Mouse (Mus musculus): ENCODE results near the gene Tmed2. TPM values are rescaled to one million over a fixed set of nuclear protein-coding genes. Genes with fewer than 3 reads are reported as not detected.
"Not testable (repeated sequence)": the region's sequence is repeated elsewhere in the genome, so short reads cannot be mapped to it uniquely, and the experiment has no call there.

Tmed2 gene
- polyA plus RNA-seq, 1 experiment = 54.2 TPM

DNA sequence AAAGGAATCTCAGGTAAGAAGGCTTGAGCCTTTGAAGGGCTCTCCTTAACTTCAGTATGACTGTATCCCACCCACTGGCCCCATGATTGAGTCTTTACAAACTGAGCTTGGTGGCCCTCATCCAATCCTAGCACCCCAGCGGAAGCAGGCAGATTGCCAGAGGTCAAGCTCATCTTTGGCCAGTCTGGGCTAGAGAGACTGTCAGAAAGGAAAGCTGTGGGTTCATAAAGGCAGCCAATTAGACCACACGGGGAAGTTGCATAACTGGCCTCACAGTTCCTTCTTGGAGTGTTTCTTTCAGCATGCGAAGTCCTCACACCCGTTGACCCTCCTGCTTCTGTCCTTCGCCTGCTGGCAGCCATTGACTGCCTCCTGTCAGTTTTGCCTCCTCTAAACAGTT is 42.0 kb downstream of the Tmed2 start:
- Histone ChIP-seq H3K27me3 (ENCODE audit: control insufficient read depth, insufficient read depth, low read length) (no peaks in the 10 kb centered on the region), H3K27ac (ENCODE audit: insufficient read depth, low read length) (no peak overlapping the region), H3K4me1 (ENCODE audit: control insufficient read depth, insufficient read depth, insufficient read length) (peaks cover 5% of the 10 kb centered on the region; the same call in 1 of the 2 replicates), H3K36me3 (ENCODE audit: control insufficient read depth, insufficient read depth, low read length) (peaks cover 7% of the 10 kb centered on the region), H3K4me3 (ENCODE audit: extremely low read depth, insufficient read depth, insufficient read length) (no peak overlapping the region)
- DNase-seq (ENCODE audit: low read depth in 1 of 2, low spot score in 2 of 2) = no peak
- no peak for TF ChIP-seq POLR2A (IDR thresholded peaks at IDR 0.05; ENCODE audit: low read depth, low read length)
- no peak for TF ChIP-seq CTCF (IDR thresholded peaks at IDR 0.05; ENCODE audit: extremely low read depth, insufficient read depth, insufficient read length, insufficient replicate concordance)
- 49% methylated on average over 5 of the region's 5 CpGs for WGBS

DNA sequence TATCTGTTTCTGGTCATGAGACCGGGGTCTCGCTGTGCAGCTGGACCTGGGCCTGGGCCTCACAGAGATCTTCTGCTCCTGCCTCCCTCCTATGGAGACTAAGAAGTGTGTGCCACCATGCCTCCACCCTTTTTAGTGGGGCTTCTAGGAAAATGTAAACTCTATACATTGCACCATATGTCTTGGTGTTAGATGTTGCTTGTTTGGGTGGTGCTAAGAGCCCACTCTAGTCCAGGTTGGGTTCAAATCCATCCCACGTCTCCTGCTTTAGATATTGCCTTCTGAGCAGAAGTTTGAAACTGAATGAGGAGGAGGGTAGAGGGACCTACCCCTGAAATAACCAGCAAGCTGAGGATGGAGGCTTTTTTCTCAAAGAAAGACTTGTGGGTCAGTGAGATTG is 52.3 kb downstream of the Tmed2 start:
- TF ChIP-seq POLR2A (IDR thresholded peaks at IDR 0.05; ENCODE audit: low read depth, low read length) (no peak), CTCF (IDR thresholded peaks at IDR 0.05; ENCODE audit: extremely low read depth, insufficient read depth, insufficient read length, insufficient replicate concordance) (no peak)
- no peak overlapping the region for H3K27ac ChIP-seq (ENCODE audit: insufficient read depth, low read length)

GRCm38 (mm10) chr5:124598224-124599174 is 58.0 kb downstream of the Tmed2 start:
- DNase-seq (ENCODE audit: low read depth in 1 of 2, low spot score in 2 of 2) = peak; percentile 67 to 71
- no peaks in the 10 kb centered on the region for H3K4me1 ChIP-seq (ENCODE audit: control insufficient read depth, insufficient read depth, insufficient read length)
- TF ChIP-seq POLR2A (IDR thresholded peaks at IDR 0.05; ENCODE audit: low read depth, low read length) = no peak
- TF ChIP-seq CTCF (IDR thresholded peaks at IDR 0.05; ENCODE audit: extremely low read depth, insufficient read depth, insufficient read length, insufficient replicate concordance) = no peak
- H3K36me3 ChIP-seq (ENCODE audit: control insufficient read depth, insufficient read depth, low read length) = peaks cover 18% of the 10 kb centered on the region
- H3K27ac ChIP-seq (ENCODE audit: insufficient read depth, low read length) = no peak overlapping the region
- H3K27me3 ChIP-seq (ENCODE audit: control insufficient read depth, insufficient read depth, low read length) = no peaks in the 10 kb centered on the region
- peak overlapping the region; percentile 49 for H3K4me3 ChIP-seq (ENCODE audit: extremely low read depth, insufficient read depth, insufficient read length)
- WGBS = 22% methylated on average over 30 of the region's 30 CpGs

More for the DNA sequence above, 52.3 kb downstream of the Tmed2 start:
- 96% methylated on average over 3 of the region's 3 CpGs for WGBS
- no peak overlapping the region for H3K4me3 ChIP-seq (ENCODE audit: extremely low read depth, insufficient read depth, insufficient read length)
- no peaks in the 10 kb centered on the region for H3K4me1 ChIP-seq (ENCODE audit: control insufficient read depth, insufficient read depth, insufficient read length)
- DNase-seq (ENCODE audit: low read depth in 1 of 2, low spot score in 2 of 2) = no peak
- H3K36me3 ChIP-seq (ENCODE audit: control insufficient read depth, insufficient read depth, low read length) = peaks cover 26% of the 10 kb centered on the region
- no peaks in the 10 kb centered on the region for H3K27me3 ChIP-seq (ENCODE audit: control insufficient read depth, insufficient read depth, low read length)

DNA sequence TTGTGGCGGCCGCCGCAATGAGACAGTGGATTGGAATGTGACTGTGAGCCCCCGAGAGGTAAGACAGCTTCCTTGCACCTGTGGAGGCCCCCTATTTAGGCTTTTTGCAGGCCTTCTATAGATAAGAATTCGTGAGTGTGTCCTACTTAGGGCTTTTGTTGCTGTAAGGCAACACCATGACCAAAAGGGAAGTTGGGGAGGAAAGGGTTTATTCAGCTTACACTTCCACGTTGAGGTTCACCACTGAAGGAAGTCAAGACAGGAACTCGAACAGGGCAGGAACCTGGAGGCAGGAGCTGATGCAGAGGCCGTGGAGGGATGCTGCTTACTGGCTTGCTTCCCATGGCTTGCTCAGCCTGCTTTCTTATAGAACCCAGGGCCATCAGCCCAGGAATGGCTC is 59.2 kb downstream of the Tmed2 start:
- not testable (repeated sequence) for H3K36me3 ChIP-seq (ENCODE audit: control insufficient read depth, insufficient read depth, low read length); DNase-seq (ENCODE audit: low read depth in 1 of 2, low spot score in 2 of 2); H3K27ac ChIP-seq (ENCODE audit: insufficient read depth, low read length); H3K27me3 ChIP-seq (ENCODE audit: control insufficient read depth, insufficient read depth, low read length); H3K4me3 ChIP-seq (ENCODE audit: extremely low read depth, insufficient read depth, insufficient read length); H3K4me1 ChIP-seq (ENCODE audit: control insufficient read depth, insufficient read depth, insufficient read length)
- 35% methylated on average over 8 of the region's 8 CpGs for WGBS

Other genes starting within 250 kb of the Tmed2 start
- gene Mphosph9, start 212.7 kb upstream of the Tmed2 start, polyA plus RNA-seq (2012; rRNA removed) = 3.8 and 4.4 TPM in 2 replicates
- 2.7 and 4.2 TPM in 2 replicates for gene 2810006K23Rik, start 212.6 kb upstream of the Tmed2 start, polyA plus RNA-seq (2012; rRNA removed)
- 60.4 and 69.3 TPM in 2 replicates for gene Cdk2ap1, start 177.6 kb upstream of the Tmed2 start, polyA plus RNA-seq (2012; rRNA removed)
- 12.2 and 14.4 TPM in 2 replicates for gene Sbno1, start 114.7 kb upstream of the Tmed2 start, polyA plus RNA-seq (2012; rRNA removed)
- gene Kmt5a, start 100.8 kb upstream of the Tmed2 start, polyA plus RNA-seq (2012; rRNA removed) = 18.4 and 22.8 TPM in 2 replicates
- 39.4 and 42.7 TPM in 2 replicates for gene Rilpl2, start 62.3 kb upstream of the Tmed2 start, polyA plus RNA-seq (2012; rRNA removed)
- gene Snrnp35, start 57.6 kb upstream of the Tmed2 start, polyA plus RNA-seq (2012; rRNA removed) = 1.5 and 1.7 TPM in 2 replicates
- gene Rilpl1, start 9.3 kb upstream of the Tmed2 start, polyA plus RNA-seq (2012; rRNA removed) = 3.6 TPM in 2 replicates
- gene Ddx55, start 12.2 kb downstream of the Tmed2 start, polyA plus RNA-seq (2012; rRNA removed) = 17.0 and 19.1 TPM in 2 replicates
- 9.8 and 11.6 TPM in 2 replicates for gene Eif2b1, start 38.4 kb downstream of the Tmed2 start, polyA plus RNA-seq (2012; rRNA removed)
- gene Gtf2h3, start 38.4 kb downstream of the Tmed2 start, polyA plus RNA-seq (2012; rRNA removed) = 25.9 and 29.4 TPM in 2 replicates
- gene Atp6v0a2, start 87.9 kb downstream of the Tmed2 start, polyA plus RNA-seq (2012; rRNA removed) = 35.7 and 36.2 TPM in 2 replicates
- gene Dnah10, start 184.4 kb downstream of the Tmed2 start, polyA plus RNA-seq (2012; rRNA removed) = 0.02 and 0.06 TPM in 2 replicates